In the genomic region with DNA sequence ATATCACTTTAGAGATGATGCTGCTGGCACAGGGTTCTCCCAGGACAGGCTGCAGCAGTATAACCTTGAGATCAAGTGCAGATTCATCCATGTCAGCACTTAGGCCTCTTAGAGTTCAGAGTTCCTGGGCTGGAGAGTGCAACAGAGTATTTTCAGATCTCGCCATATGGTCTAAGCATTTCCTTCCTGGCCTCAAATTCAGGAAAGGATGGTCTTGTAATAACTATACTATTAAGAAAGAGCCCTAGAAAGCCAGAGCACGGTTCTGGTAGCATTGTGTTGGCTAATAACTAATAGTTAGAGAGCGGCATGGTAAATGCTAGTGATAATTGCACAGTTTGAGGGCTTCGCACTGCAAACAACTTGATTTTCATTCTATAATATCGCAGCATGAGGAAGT, we compare ENCODE assay signal across 27 mouse cellular contexts.
"Had no signal": no experiment of that assay in that cellular context is flagged by ENCODE, and none has a peak within 500 bp of the region (broad histone marks: within the 10 kb centered on the region; RNA-seq: fewer than 3 reads in every experiment).

No protein-coding gene starts in this region.

- H3K36me3 ChIP-seq: heart, embryonic 13.5 days; heart, embryonic 15.5 days; liver, embryonic 12.5 days had no signal

- H3K27ac ChIP-seq: gastrocnemius, adult 2 months; heart, adult 2 months; heart, embryonic 13.5 days; heart, embryonic 15.5 days; hindbrain, embryonic 12.5 days; hindbrain, embryonic 14.5 days; hindbrain, postnatal 0 days; kidney, embryonic 15.5 days; limb, embryonic 13.5 days; limb, embryonic 15.5 days; liver, embryonic 12.5 days; liver, embryonic 14.5 days had no signal

- H3K4me2 ChIP-seq: heart, embryonic 11.5 days; heart, embryonic 13.5 days; heart, embryonic 15.5 days; hindbrain, embryonic 12.5 days; hindbrain, embryonic 14.5 days; kidney, embryonic 15.5 days; limb, embryonic 13.5 days; limb, embryonic 15.5 days; liver, embryonic 12.5 days had no signal

- H3K4me1 ChIP-seq: heart, embryonic 15.5 days; hindbrain, embryonic 12.5 days; kidney, embryonic 15.5 days; limb, embryonic 13.5 days; limb, embryonic 15.5 days had no signal

- ATAC-seq: hindbrain, postnatal 0 days; intestine, embryonic 16.5 days; liver, embryonic 12.5 days had no signal

- H3K9ac ChIP-seq: heart, embryonic 13.5 days; heart, embryonic 15.5 days; hindbrain, embryonic 12.5 days; hindbrain, embryonic 14.5 days; kidney, embryonic 15.5 days; limb, embryonic 13.5 days; limb, embryonic 15.5 days; liver, embryonic 12.5 days; liver, embryonic 14.5 days had no signal

- DNase-seq: gastrocnemius, adult 2 months; gastrocnemius, postnatal 10 days; gastrocnemius, postnatal 25 days; heart, adult 11 months; heart, adult 2 months; heart, postnatal 14 days; heart, postnatal 36 days; kidney, adult 11 months; kidney, adult 2 months; kidney, adult 9 months; kidney, postnatal 10 days; kidney, postnatal 25 days; layer of hippocampus, adult 9-11 months; layer of hippocampus, postnatal 36 days; left cerebral cortex, postnatal 4 days had no signal

- H3K27me3 ChIP-seq: heart, embryonic 13.5 days; heart, embryonic 15.5 days; hindbrain, embryonic 12.5 days; kidney, embryonic 15.5 days; limb, embryonic 13.5 days; limb, embryonic 15.5 days; liver, embryonic 12.5 days had no signal

- H3K9me3 ChIP-seq: heart, embryonic 13.5 days; heart, embryonic 15.5 days; hindbrain, embryonic 12.5 days; kidney, embryonic 15.5 days; limb, embryonic 13.5 days; limb, embryonic 15.5 days; liver, embryonic 12.5 days had no signal

- H3K4me3 ChIP-seq: gastrocnemius, adult 2 months; heart, adult 2 months; heart, embryonic 13.5 days; heart, embryonic 15.5 days; hindbrain, embryonic 12.5 days; kidney, embryonic 15.5 days; limb, embryonic 13.5 days; limb, embryonic 15.5 days; liver, embryonic 12.5 days had no signal
